Mouse (Mus musculus): ENCODE results near the gene Slc6a21.

Slc6a21 gene

DNA sequence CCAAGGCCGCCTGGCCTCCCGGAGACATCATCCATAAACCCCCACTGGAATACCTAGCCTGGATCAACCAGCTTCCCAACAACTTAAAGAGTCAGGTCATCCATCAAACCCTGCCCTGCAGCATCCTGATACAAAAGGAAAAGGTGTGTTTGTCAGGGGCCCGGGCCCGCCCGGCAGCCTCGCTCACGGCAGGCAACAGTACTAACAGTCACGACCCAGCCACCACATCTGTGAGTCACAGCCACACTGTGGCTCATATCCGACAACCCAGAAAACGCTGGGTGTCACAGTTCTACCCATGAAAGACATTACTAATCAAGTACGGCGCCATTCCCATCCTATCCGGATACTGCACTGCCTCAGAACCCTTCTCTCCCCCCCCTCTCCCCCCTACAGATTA, 9.2 kb downstream of the Slc6a21 start:
- ChIA-PET CTCF (interaction anchor here in 3 of 4 experiments (1.0 to 1.1 kb wide), 3 partner anchors 9 to 18 kb away, joined by 3 read pairs; no protein-coding TSS in a partner anchor), POLR2A (interaction anchor here in 2 of 4 experiments (0.7 to 1.5 kb wide), 5 partner anchors 12 to 228 kb away, joined by 3 to 4 read pairs (median 3); no protein-coding TSS in a partner anchor)

DNA sequence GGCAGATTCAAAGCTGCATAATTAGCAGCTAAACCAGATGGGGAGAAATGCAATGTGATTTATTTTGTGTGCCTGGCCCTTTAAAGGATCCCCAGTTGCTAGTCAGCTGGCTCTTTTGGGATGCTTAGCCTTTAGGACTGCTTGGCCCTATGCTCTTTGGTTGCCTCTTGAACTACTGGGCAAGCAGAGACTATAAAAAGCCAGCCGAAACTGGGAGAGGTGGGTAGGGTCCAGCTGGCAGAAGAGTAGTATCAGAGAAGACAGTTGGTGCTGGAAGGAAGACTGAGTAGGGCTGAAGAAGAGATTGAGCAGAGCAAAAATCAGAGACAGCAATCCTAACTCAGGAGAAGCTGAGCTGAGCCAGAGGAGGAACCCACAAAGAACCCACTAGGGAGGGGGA, 19.3 kb downstream of the Slc6a21 start:
- CTCF ChIA-PET, result interaction anchor here (0.6 to 1.5 kb wide), 7 partner anchors 9 to 215 kb away, joined by 3 to 14 read pairs (median 4); partner anchors contain the start of gene Slc6a21 (in 1 of the 4)
- POLR2A ChIA-PET, result interaction anchor here in 3 of 4 experiments (0.6 to 2.5 kb wide), 7 partner anchors 9 to 163 kb away, joined by 3 to 11 read pairs (median 3); partner anchors contain the start of gene Ftl1 (in 1 of the 3)

DNA sequence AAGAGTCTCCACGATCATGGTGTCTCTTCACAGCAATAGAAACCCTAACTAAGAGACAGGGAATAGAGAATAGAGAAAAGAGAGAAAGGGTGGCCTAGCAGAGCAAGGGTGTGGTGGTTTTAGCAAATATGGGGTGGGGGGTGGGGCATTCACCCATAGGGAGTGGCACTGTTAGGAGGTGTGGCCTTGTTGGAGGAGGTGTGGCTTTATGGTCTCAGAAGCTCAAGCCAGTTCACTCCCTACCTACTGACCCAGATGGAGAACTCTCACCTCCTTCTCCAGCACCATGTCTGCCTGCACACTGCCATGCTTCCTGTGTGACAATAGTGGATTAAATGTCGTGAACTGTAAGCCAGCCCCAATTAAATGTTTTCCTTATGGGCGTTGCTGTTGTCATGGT, 20.2 kb downstream of the Slc6a21 start:
- ChIA-PET POLR2A (interaction anchor here (0.5 to 2.5 kb wide), 14 partner anchors 8 to 409 kb away, joined by 3 to 11 read pairs (median 3); partner anchors contain the start of gene Ftl1 (in 1 of the 4)), CTCF (interaction anchor here (0.6 to 4.2 kb wide), 10 partner anchors 8 to 298 kb away, joined by 3 to 16 read pairs (median 4); partner anchors contain the start of gene Slc6a21 (in 1 of the 4))

DNA sequence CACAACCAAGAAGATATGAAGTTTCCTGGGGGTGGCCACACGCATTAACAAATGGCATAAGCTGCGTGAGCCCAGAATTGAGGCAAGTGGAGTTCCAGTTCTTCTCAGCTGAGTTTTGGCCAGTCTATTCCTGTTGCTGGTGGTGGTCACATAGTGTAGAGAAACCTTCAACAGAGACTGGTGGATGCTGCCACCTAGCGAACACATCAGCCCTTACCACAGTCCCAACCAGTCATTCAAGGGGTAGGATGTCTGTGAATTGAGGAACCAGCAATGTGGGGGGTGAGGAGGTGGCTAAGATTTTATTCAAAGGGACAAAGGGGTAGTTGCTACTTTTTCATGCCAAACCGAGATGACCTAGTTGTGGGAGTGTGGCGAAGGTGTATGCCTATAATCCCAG, 22.4 kb downstream of the Slc6a21 start:
- CTCF ChIA-PET, result interaction anchor here (0.6 to 4.2 kb wide), 60 partner anchors 8 to 383 kb away, joined by 3 to 23 read pairs (median 5); partner anchors contain the start of genes Slc6a21 (in 2 of the 4), Aldh16a1 (in 1 of the 4), Bax (in 1 of the 4) and Ccdc155 (in 1 of the 4)
- POLR2A ChIA-PET, result interaction anchor here (0.5 to 2.7 kb wide), 30 partner anchors 9 to 251 kb away, joined by 3 to 18 read pairs (median 4); partner anchors contain the start of genes Ccdc155 (in 2 of the 4), Slc6a21 (in 2 of the 4), Aldh16a1 (in 1 of the 4) and Ftl1 (in 1 of the 4)

DNA sequence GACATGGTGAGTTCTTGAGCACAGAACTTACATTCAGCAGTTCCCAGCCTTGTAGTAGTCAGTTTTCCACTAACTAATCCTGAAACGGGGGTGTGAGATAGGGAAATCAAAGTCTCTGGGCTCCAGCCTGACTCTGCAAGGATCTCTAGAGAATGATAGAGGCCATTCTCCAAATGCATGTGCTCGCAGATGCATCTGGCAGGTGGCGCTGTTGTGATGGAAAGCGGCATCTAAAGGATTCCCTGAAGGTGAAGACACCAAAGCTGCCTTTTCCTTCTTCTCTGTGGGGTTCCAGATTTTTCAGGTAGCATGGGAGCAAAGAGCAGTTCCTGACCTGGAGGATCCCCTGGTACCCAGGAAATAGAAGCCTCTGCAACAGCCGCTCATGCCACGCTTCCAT, 23.0 kb downstream of the Slc6a21 start:
- POLR2A ChIA-PET, result interaction anchor here (0.6 to 2.7 kb wide), 34 partner anchors 8 to 165 kb away, joined by 3 to 18 read pairs (median 4); partner anchors contain the start of genes Slc6a21 (in 2 of the 4), Aldh16a1 (in 1 of the 4), Ccdc155 (in 1 of the 4) and Ftl1 (in 1 of the 4)
- CTCF ChIA-PET, result interaction anchor here (0.6 to 4.2 kb wide), 50 partner anchors 8 to 382 kb away, joined by 3 to 23 read pairs (median 4); partner anchors contain the start of genes Slc6a21 (in 2 of the 4), Bax (in 1 of the 4), Ccdc155 (in 1 of the 4) and Flt3l (in 1 of the 4)

DNA sequence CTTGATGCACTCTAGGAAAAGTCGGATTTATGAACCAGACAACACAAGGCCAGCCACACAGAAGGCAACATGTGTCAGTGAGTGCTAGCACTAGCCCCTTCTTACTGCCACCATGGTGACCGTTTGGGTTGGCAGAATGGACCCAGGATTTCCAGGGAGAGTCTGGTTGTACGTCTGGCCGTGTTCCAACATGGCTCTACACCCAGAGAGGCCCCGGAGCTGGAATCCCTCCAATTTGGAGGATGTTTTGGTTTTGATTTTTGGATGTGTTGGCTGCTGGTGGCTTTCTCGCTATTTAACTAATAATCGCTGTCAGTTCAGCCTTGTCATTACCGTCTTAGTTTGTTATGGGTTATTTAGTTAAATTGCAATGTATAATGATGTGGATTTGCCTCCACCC, 25.3 kb downstream of the Slc6a21 start:
- CTCF ChIA-PET, result interaction anchor here in 2 of 4 experiments (0.5 to 2.2 kb wide), 2 partner anchors 39 to 51 kb away, joined by 5 to 6 read pairs; no protein-coding TSS in a partner anchor
- POLR2A ChIA-PET, result interaction anchor here in 2 of 4 experiments (0.7 to 2.7 kb wide), 4 partner anchors 59 to 604 kb away, joined by 3 to 6 read pairs (median 3); partner anchors contain the start of gene Gys1 (in 1 of the 2)

DNA sequence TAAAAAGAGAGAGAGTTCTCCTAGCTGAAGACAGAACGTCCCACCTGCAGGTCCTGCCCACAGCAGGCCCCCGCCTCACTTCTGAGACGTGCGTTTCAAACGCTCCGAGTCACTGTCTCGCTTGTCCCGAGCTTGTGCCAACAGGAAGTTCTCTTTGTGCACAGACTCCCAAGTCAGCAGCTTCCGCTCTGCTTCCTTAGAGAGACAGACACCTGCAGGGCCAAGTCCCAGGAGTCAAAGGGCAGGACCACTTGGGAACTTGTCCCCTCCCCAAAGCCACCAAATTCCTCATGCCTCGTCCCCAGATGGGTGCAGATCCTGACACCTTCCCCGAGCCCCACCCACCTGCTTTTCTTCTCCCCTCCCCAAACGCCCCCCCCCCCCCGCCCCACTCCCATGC, 27.6 kb downstream of the Slc6a21 start:
- POLR2A ChIA-PET, result interaction anchor here in 3 of 4 experiments (0.5 to 4.4 kb wide), 70 partner anchors 8 to 862 kb away, joined by 3 to 32 read pairs (median 4); partner anchors contain the start of genes Gys1 (in 3 of the 3), Aldh16a1 (in 2 of the 3), Ftl1 (in 2 of the 3) and Kcna7 (in 2 of the 3)

DNA sequence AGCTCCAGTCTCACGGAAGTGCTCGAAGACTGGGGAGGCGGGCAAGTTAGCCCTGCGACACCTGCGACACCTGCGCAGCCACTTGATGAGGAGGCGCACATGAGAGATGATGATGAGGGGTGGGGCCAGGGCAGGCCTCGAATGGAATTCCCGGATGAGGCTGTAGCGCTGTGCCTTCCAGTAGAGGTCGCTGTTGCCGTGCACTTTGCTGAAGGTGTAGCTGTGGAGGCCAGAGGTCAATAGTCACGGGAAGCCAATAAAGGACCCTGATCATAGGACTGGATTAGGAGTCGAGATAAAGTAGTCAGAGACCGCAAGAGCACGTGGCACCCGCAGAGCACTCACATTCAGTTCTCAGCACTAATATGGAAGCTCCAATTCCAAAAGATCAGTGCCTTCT, 28.0 kb downstream of the Slc6a21 start:
- ChIA-PET CTCF (interaction anchor here (0.5 to 2.8 kb wide), 83 partner anchors 8 to 585 kb away, joined by 3 to 22 read pairs (median 4); partner anchors contain the start of genes Bax (in 2 of the 4), Ccdc155 (in 2 of the 4), Gys1 (in 2 of the 4) and Kcna7 (in 2 of the 4)), POLR2A (interaction anchor here (0.6 to 4.4 kb wide), 76 partner anchors 8 to 862 kb away, joined by 3 to 32 read pairs (median 4); partner anchors contain the start of genes Gys1 (in 3 of the 4), Aldh16a1 (in 2 of the 4), Ftl1 (in 2 of the 4) and Kcna7 (in 2 of the 4))

More for the DNA sequence above, 27.6 kb downstream of the Slc6a21 start:
- CTCF ChIA-PET, result interaction anchor here (0.6 to 2.8 kb wide), 67 partner anchors 8 to 584 kb away, joined by 3 to 22 read pairs (median 4); partner anchors contain the start of genes Ccdc155 (in 2 of the 4), Kcna7 (in 2 of the 4), Ruvbl2 (in 2 of the 4) and Slc6a21 (in 2 of the 4)

DNA sequence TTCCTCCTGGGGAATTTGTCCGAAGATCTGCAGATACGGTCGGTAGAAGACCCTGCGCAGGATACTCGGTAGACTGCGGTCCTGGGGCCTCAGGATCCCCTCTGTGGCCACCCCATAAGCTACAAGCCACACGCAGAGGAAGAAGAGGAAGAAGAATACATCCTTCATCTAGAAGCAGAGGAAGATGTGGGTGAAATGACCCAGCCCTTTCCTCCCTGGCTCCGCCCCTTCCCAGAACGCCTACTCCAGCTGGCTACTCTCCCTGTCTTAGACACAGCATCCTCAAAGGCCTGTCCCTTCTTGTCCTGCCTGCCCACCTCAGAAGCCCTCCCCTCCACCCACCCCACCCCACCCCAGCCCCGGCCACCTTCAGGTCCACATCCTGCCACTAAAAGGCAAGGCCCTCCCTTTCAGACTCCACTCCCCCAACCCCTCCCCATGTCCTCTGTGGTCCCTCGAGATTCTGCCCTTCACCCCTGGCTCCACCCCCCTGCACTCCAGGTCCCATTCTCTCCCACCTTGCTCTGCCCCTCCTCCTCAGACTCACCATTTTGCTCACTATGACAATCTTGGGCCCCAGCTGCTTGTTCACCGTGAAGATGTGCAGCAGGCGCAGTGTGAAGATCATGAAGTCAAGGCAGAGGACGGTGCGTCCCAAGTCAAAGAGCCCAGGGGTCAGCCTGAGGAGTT, 31.4 kb downstream of the Slc6a21 start:
- ChIA-PET CTCF (interaction anchor here (0.5 to 3.2 kb wide), 63 partner anchors 8 to 374 kb away, joined by 3 to 39 read pairs (median 4); partner anchors contain the start of genes Slc6a21 (in 2 of the 4), Gys1 (in 1 of the 4), Kcna7 (in 1 of the 4) and Ntf5 (in 1 of the 4)), POLR2A (interaction anchor here in 3 of 4 experiments (0.5 to 3.2 kb wide), 38 partner anchors 8 to 330 kb away, joined by 3 to 18 read pairs (median 5); partner anchors contain the start of genes Snrnp70 (in 3 of the 3), Ftl1 (in 2 of the 3), Ppfia3 (in 2 of the 3) and Bax (in 1 of the 3))

DNA sequence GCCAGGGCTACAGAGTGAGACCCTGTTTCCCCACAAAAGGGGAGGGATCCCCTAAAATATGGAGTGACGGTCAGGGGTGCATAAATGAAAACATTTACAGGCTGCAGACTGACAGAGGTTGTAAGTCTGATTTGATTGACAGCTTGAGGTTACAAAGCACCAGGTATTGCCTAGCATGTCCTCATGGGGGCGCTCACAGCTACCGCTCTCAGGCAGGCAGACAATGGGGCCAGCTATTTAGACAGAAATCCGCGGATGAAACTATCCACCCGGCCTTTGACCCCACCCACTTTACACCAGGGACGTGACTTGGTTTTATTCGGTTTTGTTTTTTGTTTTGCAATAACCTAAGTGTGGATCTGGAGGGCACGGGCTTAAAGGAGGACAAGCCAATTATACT, 32.1 kb downstream of the Slc6a21 start:
- ChIA-PET POLR2A (interaction anchor here in 3 of 4 experiments (0.5 to 3.2 kb wide), 39 partner anchors 9 to 329 kb away, joined by 3 to 18 read pairs (median 5); partner anchors contain the start of genes Snrnp70 (in 3 of the 3), Ftl1 (in 2 of the 3), Ppfia3 (in 2 of the 3) and Bax (in 1 of the 3)), CTCF (interaction anchor here (0.5 to 3.2 kb wide), 70 partner anchors 9 to 373 kb away, joined by 3 to 39 read pairs (median 4); partner anchors contain the start of genes Kcna7 (in 2 of the 4), Slc6a21 (in 2 of the 4), Gys1 (in 1 of the 4) and Ntf5 (in 1 of the 4))

DNA sequence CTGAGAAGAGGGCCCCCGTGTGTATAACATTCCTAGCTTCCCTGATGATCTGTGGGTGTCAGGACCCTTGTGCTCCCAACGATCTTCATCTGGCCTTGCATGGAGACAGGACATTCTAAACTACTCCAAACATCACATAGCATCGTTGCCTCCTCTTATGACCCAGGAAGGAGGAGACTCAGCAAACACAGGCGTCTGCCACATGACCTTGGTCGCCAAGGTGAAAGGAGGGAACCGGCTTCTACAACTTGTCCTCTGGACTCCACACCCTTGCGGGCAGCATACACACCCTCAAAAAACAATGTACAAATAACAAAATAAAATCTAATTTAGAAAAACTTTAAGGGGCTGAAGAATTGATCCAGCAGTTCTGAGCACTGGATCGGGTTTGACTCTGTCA, 34.7 kb downstream of the Slc6a21 start:
- CTCF ChIA-PET, result interaction anchor here in 1 of 4 experiments (0.6 to 0.9 kb wide), 2 partner anchors 29 to 1324 kb away, joined by 3 read pairs; no protein-coding TSS in a partner anchor
- POLR2A ChIA-PET, result interaction anchor here in 1 of 4 experiments (0.6 to 1.5 kb wide), 3 partner anchors 12 to 84 kb away, joined by 3 to 6 read pairs (median 3); partner anchors contain the start of gene Snrnp70

DNA sequence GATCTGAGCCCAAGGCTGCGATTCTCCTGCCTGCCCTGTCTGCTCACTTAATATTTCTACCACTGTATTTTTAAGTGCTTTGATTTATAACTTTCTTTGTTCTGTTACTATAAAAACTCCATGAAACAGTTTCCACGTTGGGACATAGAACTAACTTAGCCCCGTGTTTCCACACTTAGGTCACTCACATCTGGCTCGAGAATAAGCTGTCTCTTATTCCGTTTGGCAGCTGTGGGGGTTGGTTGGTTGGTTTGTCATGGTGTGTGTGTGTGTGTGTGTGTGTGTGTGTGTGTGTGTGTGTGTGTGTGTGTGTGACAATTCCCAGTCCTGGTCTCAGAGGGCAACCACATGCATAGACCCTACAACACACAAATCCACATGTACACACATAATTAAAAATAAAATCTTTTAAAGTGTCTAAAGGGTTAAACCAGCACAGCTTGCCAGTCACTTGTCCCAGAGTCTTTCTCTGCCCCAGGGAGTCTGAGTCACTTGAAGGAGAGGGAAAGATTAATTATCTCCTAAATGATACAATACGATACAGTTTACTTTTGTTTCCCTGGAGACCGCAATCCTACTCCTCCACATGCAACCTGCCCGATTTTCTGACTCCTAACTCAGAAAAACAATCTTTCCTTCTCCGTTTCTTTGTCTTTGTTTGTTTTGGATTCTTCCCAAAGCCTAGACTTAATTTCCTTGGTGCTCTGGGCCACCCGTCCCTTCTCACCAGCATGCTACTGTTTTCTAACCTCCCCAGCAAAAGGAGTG, 35.6 kb downstream of the Slc6a21 start:
- ChIA-PET CTCF (interaction anchor here in 1 of 4 experiments (1.3 kb wide), 1 partner anchor 8 kb away, joined by 3 read pairs; no protein-coding TSS in a partner anchor), POLR2A (interaction anchor here in 3 of 4 experiments (0.6 to 1.3 kb wide), 9 partner anchors 12 to 126 kb away, joined by 3 to 4 read pairs (median 3); partner anchors contain the start of gene Snrnp70 (in 1 of the 3))

DNA sequence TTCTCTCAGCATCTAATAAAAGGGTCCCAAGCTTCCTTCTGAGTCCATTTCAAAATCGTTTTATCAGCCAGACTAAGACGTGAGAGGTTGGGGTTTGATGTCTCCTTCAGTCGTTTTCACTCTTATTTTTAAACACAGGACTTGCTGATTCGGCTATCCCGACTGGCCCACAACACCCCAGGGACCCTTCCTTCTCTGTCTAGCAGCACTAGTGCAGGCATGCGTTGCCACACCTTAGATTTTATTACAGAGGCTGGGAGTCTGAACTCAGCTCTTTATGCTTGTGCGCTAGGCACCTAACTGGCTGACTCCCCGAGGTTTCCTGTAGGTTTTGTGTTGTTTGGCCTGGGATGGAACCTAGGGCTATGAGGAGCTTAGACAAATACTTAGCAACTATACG, 36.2 kb downstream of the Slc6a21 start:
- CTCF ChIA-PET, result interaction anchor here in 3 of 4 experiments (0.6 to 1.3 kb wide), 3 partner anchors 8 to 92 kb away, joined by 3 read pairs; no protein-coding TSS in a partner anchor
- POLR2A ChIA-PET, result interaction anchor here in 2 of 4 experiments (0.5 to 1.3 kb wide), 7 partner anchors 13 to 82 kb away, joined by 3 to 4 read pairs (median 3); no protein-coding TSS in a partner anchor

DNA sequence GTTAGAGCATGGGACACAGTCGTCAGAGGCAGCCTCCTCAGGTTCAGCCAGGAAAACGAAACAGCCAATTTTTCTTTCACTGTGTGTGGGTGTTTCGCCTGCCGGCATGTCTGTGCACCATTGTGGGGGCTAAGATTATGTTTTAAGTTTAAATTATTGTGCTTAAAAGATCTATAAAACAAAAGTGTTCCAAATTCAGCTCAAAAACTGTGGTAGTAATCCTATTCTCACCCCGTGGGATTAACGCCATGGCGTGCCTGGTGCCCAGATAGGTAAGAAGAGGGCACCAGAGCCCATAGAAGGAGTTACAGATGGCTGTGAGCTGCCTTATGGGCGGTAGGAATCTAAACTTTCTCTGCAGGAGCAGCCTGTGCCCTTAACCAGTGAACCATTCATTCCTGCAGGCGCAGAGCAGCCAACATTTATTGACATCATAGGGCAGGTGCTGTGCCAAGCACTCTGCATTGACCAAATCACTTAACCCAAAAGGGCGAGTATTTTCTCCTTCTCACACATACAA, 37.9 kb downstream of the Slc6a21 start:
- CTCF ChIA-PET, result interaction anchor here in 3 of 4 experiments (0.8 to 1.8 kb wide), 8 partner anchors 9 to 133 kb away, joined by 3 to 13 read pairs (median 4); partner anchors contain the start of gene Kcna7 (in 1 of the 3)
- POLR2A ChIA-PET, result interaction anchor here in 3 of 4 experiments (0.6 to 1.3 kb wide), 5 partner anchors 10 to 670 kb away, joined by 3 to 5 read pairs (median 4); partner anchors contain the start of gene Tmem143 (in 1 of the 3)

DNA sequence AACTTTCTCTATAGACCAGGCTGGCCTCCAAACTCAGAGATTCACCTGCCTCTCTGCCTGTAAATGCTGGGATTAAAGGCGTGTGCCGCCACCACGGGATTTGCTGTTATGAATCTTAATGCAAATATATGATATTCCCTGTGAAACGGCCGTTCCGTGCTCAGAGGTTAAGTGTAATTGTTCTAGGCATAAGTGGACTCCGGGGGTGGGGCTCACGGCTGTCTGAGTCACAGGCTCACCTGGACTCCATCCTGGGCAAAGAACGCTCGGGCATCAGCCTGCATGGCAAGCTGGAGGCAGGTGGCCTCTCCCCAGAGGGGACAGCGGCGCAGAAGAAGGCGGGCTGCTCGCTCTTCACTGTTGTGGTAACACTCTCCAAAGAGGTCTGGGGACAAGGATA, 39.2 kb downstream of the Slc6a21 start:
- ChIA-PET CTCF (interaction anchor here (1.0 to 1.8 kb wide), 9 partner anchors 9 to 118 kb away, joined by 3 to 13 read pairs (median 3); no protein-coding TSS in a partner anchor), POLR2A (interaction anchor here in 3 of 4 experiments (0.5 to 1.3 kb wide), 6 partner anchors 9 to 224 kb away, joined by 3 to 7 read pairs (median 4); partner anchors contain the start of gene Rcn3 (in 1 of the 3))

DNA sequence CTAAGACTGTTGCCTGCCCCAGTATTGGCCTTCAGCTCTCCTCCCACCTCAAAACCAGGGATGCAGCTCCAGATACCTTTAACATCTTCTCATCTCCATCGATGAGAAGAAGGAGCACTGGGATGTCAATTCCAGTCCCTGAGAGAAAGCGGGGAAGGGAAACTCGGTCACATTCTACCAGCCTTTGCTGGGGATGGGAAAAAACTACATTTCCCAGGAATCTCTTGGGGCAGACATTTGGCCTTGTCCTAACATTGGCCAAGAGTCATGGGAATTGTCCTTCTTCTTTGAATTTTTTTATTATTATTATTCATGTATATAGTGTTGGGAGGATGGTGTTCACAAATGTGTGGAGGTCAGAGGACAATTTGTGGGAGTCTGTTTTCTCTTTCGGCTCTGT, 44.9 kb downstream of the Slc6a21 start:
- ChIA-PET CTCF (interaction anchor here in 1 of 4 experiments (0.6 to 2.8 kb wide), 2 partner anchors 19 to 116 kb away, joined by 3 to 9 read pairs; partner anchors contain the start of gene Ruvbl2), POLR2A (interaction anchor here in 1 of 4 experiments (0.6 to 1.8 kb wide), 2 partner anchors 13 to 33 kb away, joined by 3 to 5 read pairs; no protein-coding TSS in a partner anchor)

Measured in embryonic stem cell, embryonic (primary cell).